Mouse (Mus musculus) stomach, postnatal 0 days (tissue): ENCODE measurements around the gene Sema7a.

Source experiments
- CTCF ChIP-seq: IDR thresholded peaks from 2 replicates; pipeline ENCODE4 v1.5.1; 2016; ENCODE audit warnings: antibody characterized with exemption, low read depth, mild to moderate bottlenecking, moderate library complexity
- EP300 ChIP-seq: optimal IDR thresholded peaks from 2 replicates; pipeline ENCODE3; 2016; ENCODE audit warnings: antibody characterized with exemption

- TF ChIP-seq CTCF (peak; percentile 0; the same call in 1 of the 2 replicates), EP300 (no peak)
Observed at GRCm38 (mm10) chr9:57940349-57940794, 460 bp downstream of the Sema7a start.
